Mouse (Mus musculus) CD4-positive, CD25-positive, alpha-beta regulatory T cell, adult 2 months (primary cell): Measurements from ENCODE around the gene Osbpl9.
A peak's percentile ranks its signal among the peaks of the same experiment; 100 is the strongest.

Experiments used
- DNase-seq: peaks from one replicate; pipeline ENCODE4 v3.0.0-alpha.2; 2012; ENCODE audit warnings: low read depth, low spot score

Osbpl9 gene

DNA sequence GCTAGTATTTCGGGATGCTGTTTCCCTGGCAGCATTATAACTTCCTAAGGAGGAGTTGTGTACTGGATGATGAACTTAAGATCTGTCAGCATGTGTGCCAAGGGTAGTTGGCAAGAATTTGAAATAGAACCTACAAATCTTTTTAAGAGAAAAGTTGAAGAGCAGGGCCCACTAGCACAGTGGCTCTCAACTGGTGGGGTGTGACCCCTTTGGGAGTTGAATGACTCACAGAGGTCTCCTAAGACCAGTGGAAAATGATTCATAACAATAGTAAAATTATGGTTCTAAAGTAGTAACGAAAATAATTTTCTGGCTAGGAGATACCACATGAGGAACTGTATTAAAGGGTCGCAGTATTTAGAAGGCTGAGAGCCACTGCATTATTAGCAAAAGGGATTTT lies 67.1 kb downstream of the Osbpl9 start:
- no peak for DNase-seq

DNA sequence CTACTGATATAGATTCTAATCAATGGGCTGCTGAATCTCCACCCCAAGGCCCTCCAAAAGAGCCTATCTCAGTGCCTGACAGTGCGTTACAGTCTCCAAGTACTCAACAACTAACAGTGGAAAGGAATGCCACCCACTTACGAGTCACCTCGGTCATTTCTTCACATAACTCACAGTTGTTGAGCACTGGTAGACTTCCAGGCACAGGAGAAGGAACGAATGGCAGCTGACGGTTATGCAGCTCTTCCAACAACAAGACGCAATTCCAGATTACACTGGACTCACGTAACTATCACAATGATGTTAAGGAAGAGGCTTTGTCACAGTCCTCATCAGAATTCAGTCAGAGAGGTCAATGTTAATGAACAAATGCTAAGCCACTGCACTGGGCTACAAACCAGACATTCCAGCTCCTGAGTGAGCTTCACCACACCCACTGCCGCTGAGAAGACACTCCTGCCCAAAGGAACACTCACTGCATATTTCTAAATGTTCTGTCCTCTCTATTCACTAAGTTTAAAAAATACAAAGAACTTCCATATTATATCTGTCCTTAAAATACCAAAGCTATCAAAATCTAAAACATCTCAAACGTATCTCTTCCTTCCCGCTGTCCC lies 70.7 kb downstream of the Osbpl9 start:
- no peak for DNase-seq

DNA sequence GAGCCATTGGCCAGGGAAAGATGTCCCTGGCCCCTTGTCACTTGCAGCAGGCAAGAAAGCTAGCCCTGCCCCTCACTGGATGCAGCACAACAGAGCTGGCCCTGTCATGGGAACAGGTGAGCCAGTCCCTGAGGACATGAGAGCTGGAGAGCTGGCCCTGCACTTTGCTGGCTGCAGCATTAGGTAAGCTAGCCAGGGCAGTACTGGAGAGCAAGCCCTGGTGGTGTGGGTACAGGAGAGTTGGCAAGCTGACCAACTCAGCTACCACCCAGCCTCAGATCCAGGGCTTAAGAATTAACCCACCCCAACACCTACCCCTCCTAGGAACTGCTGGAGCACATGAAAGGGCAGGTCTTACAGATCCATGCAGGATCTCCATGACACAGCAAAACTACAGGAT lies 73.1 kb downstream of the Osbpl9 start:
- no peak for DNase-seq

DNA sequence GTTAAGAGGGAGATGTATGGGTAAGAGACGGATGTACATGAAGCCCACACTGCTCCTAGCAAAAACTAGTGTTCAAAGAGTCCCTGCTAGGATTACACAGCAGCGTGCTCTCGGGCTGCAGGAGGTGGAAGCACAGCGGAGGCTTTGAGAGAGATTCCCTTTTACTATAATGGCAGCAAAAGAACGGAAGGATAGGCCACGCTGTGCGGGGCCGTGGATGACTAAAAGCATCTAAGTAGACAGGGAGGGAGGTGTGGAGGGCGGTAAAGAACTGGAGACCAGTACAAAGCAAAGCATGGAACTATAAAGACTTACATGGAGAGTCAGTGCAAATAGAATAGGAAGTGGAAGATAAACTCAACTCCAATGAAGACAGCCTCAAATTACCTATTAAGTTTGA lies 74.1 kb downstream of the Osbpl9 start:
- DNase-seq = no peak

DNA sequence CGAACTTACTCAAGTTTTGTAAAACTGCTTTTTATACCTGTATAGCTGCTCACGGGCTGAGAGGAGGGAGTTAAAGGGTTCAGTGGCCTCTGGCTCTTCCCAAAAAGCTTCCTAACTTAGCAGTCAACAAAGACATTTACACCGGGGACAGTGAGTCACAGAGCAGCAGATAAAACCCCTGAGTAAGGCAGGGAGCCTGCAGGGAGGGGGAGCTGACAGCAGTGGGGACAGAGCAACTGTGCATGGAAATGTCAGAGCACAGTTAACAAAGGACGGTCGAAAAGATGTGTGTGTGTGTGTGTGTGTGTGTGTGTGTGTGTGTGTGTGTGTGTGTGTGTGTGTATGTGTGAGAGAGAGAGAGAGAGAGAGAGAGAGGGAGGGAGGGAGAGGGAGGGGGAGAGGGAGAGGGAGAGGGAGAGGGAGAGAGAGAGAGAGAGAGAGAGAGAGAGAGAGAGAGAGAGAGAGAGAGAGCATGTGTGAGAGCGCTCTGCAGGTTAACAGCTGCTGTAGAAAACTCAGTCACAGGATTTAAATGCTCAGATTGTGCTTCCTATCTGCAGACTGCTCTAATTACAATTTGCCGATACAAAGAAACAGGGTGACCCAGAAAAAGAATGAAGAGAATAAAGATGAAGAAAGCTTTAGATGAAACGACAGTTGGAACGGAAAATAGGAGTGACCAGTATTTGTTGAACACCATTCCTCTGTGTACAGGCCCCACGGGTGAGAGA lies 75.1 kb downstream of the Osbpl9 start:
- no peak for DNase-seq

DNA sequence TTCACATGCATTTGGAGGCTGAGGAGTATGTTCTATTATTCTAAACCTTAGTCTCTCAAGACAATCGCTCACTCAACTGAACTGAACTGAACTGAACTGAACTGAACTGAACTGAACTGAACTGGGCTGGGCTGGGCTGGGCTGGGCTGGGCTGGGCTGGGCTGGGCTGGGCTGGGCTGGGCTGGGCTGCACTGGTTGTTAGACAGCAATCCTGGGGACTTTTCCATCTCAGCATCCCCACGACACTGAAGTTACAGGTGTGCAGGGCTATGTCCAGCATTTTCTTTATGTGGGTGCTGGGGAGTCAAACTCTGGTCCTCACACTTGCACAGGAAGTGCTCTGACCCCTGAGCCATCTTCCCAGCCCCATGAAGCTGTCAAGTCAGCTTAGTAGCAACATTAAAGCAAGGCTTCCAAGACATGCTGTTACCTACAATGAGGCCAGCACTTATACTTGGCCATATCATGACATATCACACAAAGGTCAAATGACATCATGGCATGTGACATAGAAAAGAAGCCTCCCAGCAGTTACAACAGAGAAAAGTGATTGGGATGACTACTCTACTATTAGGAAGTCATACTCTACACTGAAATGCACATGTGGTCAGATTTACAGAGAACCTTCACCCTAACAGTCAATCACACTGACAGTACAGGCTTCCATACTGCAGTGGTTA lies 76.2 kb downstream of the Osbpl9 start:
- DNase-seq = no peak

DNA sequence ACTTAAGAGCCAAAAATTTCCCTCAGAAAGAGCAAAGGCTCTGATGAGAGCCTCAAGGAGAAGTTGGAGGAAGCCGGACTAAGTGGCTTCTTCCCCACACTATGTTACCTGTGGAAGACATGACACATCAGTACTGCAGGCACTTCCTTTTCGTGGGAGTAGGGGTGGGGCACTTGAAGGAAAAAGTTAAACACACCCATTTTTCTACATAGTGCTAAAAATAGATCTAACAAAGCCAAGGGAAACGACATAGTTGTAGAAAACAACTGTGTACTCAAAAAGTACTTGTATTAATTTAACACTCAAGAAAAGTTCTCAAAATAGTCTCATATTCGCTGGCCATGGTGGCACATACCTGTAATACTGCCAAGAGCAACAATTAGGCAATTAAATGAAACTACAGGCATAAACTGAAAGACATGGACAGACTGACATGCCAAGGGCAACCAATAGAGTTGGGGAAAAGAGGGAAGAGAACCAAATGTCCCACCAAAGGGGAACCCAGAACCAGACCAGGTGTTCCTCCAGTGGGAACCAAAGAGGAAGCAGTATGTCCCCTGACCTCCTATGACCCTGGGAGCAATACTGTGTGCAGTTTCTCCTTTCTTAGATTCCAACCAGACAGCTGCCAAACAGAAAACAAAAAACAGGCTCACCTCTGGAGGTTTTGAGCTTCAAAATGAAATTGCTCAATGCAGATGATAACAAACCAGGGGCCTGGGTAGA lies 79.1 kb downstream of the Osbpl9 start:
- DNase-seq = peak; percentile 40

DNA sequence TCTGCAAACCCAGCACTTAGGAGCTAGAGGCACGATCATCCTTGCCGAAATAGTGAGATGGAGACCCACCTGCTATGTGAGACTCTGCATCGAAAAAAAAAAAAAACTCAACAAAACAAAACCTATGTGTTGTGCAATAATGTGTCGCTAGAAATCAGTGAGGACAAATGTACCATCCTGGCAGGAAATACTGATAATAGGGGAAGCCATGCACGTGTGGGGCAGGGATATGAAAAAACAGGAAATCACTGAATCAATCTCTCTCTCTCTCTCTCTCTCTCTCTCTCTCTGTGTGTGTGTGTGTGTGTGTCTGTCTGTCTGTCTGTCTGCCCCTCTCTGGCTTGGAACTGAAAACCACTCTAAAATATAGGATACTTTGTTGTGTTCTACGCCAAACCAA lies 81.3 kb downstream of the Osbpl9 start:
- no peak for DNase-seq

DNA sequence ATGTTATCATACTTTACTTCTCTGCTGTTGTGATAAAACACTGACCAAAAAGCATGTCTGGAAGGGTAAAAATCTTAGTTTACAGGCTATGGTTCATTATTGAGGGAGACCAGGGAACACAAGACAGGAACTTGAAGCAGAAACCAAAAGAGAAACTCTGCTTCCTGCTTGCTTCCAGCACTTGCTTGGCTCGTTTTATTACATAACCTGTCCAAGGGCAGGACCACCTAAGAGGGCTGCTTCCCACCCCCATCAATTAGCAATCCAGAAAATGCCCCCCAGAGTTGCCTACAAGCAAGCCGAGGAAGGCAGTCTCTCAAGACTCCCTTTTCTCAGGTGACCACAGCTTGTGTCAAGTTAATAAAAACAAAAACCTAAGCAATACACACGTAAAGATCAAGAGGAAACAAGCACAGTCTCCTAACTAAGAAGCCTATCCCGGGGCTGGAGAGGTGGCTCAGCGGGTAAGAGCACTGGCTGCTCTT lies 82.4 kb downstream of the Osbpl9 start:
- DNase-seq = peak; percentile 30

DNA sequence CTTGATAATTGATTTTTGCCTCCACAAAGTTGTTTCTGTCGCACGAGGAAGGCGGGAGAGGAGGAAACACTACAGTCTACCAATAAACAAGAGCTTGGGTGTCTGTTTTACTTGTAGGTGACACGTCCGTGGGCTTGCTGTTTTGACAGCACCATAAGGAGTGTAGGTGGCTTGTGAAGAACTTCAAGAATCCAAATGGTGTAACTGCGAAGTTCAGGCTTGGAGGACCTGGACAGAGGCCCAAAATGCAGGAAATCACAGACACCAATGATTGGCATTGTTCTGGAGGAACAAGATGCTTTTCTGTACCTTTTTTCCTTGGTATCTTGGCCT lies 83.8 kb downstream of the Osbpl9 start:
- no peak for DNase-seq

DNA sequence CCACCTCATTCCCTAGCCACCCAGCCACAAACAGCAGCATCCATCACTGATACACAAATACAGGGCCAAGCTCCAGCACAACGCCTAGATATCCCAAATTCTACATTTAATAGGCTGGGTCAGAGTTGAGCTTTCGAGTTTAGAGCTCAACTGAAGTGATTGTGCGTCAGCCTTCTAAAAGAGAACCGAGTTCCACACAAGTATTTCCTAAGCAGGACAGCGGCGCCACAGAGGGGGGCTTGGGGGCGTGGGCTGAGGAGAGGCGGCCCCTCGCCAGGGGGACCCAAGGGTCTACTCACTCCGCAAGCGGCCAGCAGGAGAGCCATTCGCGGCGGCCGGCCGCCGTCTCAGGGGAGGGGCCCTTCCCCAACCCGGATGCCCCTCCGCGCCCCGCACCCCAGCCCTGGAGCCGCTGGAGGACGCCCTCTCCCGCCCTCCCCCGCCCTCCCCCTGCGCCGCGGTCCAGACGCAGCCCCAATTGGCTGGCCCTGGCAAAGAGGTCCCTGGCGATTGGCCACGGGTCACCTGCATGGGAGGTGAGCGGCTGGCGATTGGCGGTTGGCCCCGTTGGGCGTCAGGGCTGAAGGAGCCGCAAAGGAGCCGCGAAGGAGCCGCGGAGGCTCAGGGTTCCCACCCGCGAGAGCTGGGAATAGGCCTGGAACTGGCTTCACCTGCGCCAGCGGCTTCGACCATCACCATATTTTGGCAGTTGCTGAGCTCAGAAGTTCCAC lies 84.3 kb downstream of the Osbpl9 start:
- DNase-seq = peak; percentile 96

DNA sequence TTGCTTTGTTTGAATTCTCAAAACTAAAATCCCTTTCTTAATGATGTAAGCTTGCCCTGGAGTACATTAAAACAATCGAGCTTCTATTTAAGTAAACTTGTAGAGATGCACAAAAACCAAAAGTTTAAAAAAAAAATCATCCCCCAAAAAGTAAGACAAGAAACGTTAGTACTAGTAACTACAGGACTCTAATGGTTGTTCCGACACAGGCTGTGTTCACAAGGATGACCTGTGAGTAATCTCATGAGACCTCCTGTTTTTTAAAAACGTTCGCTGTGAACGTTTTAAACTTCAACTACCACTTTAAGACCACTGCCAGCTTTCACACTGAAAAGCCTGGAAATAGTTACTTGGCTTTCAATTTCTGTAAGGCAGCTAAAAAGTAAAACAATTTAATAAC lies 85.1 kb downstream of the Osbpl9 start:
- DNase-seq = no peak

DNA sequence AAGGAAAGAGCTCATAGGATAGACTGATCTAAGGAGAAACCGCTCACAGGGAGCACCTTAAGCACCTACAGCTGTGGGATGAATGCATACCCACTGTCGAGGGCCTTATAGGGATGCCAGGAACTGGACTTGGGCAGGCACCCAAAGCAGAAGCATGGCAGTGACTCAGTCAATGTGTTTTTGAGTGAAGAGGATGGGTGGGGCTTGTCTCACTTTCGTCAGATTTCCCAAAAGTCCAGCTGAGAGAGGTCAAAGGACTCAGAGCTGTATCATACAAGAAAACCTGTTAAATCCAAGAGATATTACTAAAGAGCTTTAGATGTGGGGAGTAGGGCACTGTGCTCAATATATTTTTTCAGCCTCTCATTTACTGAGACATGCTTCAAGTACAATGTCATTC lies 85.6 kb downstream of the Osbpl9 start:
- DNase-seq = no peak

DNA sequence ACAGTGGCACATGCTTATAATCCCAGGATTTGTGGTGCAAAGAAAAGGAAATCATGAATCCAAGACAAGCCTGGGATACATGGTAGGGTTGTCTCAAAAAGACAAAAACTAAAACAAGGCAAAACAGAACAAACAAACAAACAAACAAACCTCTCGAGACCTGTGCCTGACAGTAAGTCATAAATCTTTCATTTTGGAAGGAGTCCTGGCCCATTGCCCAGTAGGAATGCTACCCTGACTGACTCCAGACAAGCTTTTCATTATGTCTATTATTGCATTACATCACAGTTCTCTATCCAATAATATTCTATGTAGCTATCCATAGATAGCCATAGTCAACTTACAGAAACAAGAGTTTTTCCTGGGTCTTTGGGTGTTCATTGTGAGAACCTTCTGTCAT lies 86.3 kb downstream of the Osbpl9 start:
- no peak for DNase-seq

DNA sequence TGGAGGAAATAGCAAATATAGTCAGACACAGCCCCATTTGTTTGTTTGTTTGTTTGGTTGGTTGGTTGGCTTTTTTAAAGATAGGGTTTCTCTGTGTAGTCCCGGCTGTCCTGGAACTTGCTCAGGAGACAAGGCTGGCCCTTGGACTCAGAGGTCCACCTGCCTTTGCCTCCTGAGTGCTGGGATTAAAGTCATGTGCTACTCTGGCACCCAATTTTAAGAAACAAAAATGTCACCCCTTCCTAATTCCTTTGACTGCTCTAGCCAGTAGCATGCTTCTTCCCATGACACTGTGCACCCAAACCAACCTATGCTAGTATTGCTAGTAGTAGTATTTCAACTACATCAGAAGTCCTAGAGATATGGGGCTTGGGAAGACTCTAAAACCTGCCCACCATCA lies 87.8 kb downstream of the Osbpl9 start:
- no peak for DNase-seq

DNA sequence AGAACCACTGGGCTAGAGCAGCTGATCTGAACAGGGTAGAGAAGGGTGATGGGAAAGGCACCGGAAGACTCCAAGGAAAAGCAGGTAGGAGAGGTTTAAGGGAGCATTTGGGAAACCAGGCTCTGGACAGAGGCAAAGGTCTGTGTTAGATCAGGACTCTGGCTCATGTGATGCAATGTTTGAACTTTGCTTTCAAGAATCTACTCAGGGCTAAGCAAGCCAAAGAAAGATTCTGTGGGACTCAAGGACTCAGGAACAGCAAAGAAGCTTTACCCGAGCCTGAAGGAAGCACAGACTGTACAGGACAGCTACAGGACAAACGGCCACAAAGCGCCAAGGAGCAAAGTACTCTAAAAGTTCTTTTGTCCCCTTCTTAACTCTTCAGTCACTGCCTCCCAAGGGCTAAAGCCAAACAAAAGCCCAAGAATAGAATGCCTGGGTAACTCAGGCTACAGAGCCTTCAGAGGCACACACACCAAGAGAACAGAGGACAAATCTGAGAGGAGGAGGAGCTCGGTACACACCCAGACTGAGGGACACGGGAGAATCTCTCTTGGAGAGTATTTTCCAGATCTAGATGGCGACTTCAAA lies 89.1 kb downstream of the Osbpl9 start:
- DNase-seq = no peak

DNA sequence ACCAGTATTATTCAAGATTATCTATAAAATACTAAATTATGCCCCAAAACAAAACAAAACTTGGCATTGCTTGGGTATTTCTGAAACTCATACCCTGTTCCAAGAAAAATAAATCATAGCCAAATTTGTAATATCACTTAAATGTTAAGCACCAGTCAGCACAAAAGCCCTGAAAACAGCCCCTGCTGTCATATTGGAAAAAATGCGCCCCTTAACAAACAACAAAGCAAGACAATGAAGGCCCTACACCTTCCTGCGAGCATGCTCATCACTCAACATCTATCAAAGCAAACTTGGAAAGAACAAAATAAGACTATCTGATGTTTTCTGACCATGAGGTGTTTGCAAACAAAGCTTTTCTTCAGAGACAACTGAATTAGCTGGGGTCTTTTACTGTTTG lies 91.1 kb downstream of the Osbpl9 start:
- no peak for DNase-seq

DNA sequence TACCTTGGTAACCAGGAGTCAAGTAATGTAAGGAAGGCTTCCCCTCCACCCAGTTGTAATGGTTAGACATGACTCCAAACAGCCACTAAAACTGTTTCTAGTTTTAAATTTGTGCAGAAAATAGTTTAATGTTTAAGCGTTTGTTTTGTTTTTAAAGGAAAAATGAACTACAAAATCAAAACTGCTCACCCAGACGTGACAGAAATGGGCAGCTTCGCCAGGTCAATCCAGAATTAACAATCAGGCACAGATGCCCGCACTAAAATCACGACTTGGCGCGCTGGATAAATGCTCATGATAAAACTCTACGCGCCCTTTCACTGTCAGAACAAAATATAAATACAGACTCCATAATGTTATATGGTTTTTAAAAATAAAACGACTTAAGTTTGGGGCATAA lies 92.4 kb downstream of the Osbpl9 start:
- no peak for DNase-seq

DNA sequence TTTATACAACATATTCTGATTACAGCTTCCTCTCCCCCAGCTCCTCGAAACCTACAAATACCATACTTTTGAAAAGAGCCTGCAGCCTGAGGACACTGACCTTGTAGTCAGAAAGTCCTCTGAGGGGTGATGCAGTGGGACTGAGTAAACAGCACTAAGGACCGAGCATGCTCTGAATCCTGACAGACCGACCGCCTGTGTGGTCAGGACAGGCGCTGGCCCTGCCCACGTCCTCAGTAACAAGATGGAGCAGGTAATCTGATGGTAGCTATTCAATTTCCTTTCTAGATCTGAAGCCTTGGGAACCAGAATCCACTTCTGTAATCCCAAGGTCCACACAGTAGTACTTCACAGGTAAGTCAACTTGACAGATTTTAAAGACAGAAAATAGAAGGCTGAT lies 93.1 kb downstream of the Osbpl9 start:
- DNase-seq = no peak

DNA sequence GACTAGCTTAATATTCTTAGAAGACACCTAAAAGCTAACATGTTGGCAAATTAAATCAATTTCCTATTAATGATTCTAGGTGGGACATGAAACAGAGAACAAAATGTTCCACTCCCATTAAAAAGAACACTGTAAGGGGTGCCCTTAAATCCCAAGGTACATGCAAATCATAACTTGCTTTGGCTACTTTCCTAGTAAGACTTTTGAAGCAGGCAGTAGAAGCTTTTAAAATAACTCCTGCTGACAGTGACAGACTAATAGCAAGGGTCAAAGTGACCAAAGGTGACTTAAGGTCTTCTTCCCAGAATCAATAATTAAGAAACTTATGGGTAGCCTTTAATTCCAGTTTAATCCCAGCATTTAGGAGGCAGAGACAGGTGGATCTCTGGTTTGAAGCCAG lies 95.5 kb downstream of the Osbpl9 start:
- no peak for DNase-seq

DNA sequence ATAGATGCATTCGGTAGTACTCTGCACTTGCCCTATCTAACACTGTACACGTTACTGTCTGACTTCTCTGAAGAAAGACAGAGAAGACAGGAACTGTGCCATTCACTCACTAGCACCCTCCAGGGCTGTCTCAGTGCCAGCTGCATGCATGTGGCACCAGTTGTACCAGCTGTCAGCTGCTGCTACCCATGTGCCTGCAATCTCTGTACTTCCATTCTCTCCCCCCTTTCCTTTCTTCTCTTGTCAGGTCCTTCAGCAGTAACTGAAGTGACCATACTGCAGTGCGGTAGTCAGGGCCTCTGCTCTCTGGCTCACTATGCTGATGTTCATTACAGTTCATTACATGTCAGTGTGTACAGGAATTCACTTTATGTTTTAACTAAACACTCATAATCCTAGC lies 96.0 kb downstream of the Osbpl9 start:
- DNase-seq = no peak
